Mouse (Mus musculus): ENCODE measurements around the gene Cyp17a1.

The Cyp17a1 gene

GRCm38 (mm10) chr19:46617361-46617760 lies 55.6 kb downstream of the Cyp17a1 start:
- DNase-seq (ENCODE audit: low spot score in 2 of 2) = no peak
